Mouse (Mus musculus): ENCODE results near the gene Kcnk5. TPM values are rescaled to one million over a fixed set of nuclear protein-coding genes. Genes with fewer than 3 reads are reported as not detected.

Kcnk5 gene
- polyA plus RNA-seq, 1 experiment from 2014 or later: 7.6 TPM

DNA sequence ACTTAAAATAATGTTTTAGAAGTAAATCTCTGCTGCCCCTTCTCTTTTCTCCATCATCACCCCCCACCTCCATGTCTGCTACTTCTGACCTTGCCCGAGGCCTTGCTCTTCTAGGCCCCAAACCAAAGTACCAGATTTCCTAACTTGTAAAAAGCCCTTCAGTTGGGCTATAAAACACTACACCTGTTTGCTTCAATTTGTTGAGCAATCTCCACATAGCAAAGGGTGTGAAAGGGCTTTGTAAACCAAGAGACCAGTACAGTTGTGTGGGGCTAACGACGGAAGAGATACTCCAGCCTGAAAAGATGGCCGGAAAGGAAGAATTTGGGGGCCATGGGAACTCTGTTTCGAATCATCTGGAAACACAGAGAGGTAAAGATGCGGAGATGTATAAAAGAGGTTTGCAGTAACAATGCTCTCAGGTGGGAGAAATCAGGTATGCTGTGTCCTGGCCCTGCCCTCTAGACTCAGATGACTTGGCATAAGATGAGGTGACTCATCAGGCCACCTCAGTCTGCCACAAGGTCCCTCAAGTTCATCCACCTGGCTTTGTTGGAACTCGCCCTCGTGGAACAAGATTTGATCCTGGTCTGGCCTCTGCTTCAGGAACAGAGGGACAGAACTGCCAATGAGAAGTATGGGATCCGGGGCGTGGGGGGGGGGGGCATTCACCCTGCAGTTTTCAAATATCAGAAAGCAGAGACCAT, 46.5 kb downstream of the Kcnk5 start:
- no peaks in the 10 kb centered on the region for H3K4me1 ChIP-seq
- H3K9ac ChIP-seq: no peak overlapping the region
- no peaks in the 10 kb centered on the region for H3K9me3 ChIP-seq
- H3K4me3 ChIP-seq (replicated peaks): no peak overlapping the region
- no peak overlapping the region for H3K27ac ChIP-seq
- ATAC-seq (ENCODE audit: insufficient read depth, low FRiP score, low read depth): no peak
- no peaks in the 10 kb centered on the region for H3K27me3 ChIP-seq (replicated peaks)
- 77% methylated on average over 10 of the region's 10 CpGs for WGBS
- no peak overlapping the region for H3K4me2 ChIP-seq
- H3K36me3 ChIP-seq: no peaks in the 10 kb centered on the region

DNA sequence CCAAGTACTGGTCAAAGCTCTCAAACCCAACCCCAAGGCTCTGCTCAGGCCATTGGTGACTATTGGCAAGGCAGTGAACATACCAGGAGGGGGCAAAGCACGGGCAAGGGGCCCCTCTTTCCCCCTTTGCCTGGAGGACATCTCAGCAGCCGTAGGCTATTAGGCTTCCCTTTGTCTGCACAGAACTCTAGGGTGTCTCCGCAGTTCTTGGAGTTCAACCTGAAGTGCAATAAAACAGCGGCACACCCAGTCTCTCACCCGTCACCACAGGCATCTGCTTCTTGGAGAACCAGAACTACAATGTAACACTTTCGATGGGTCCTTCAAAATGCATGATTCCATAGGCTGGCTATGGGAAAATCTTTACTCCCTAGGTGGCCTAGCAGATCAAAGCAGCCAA, 53.4 kb downstream of the Kcnk5 start:
- H3K4me3 ChIP-seq (replicated peaks): no peak overlapping the region
- WGBS: 76% methylated on average over 6 of the region's 6 CpGs
- H3K4me2 ChIP-seq: no peak overlapping the region
- ATAC-seq (ENCODE audit: insufficient read depth, low FRiP score, low read depth): no peak
- no peaks in the 10 kb centered on the region for H3K36me3 ChIP-seq
- H3K4me1 ChIP-seq: no peaks in the 10 kb centered on the region
- no peak overlapping the region for H3K9ac ChIP-seq
- H3K9me3 ChIP-seq: no peaks in the 10 kb centered on the region
- no peaks in the 10 kb centered on the region for H3K27me3 ChIP-seq (replicated peaks)
- H3K27ac ChIP-seq: no peak overlapping the region

DNA sequence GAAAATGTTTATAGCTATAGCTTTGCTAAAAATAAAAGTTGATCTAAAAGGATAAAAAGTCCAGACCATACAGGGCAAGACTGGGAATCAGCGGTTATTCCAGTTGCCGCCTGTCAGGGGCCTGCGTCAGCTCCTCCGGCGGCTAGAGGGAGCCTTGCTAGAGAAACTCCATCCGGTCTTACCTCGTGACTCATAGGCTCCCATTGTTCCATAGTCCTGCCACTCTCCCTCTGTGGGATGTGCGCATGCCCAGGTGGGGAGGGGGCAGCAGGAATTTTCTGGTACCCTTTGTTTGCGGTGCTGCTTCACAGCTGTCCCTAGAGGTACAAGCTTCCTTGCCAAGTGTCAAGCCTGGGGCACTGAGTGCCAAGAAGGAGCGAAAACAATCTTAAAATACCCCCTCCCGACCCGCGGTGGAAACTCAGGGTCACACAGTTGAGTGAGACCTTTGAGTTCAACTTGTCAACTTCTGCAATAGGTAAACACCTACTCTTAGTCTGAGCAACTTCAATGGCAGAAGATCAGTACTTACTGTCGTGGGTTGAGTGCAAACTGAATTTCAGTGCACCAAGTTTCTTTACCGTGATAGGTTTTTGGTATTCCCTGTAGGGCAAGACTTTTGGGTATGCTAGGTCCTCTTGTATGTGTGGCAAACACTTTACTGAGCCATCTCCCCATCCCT, 54.1 kb downstream of the Kcnk5 start:
- no peak overlapping the region for H3K4me3 ChIP-seq (replicated peaks)
- H3K4me1 ChIP-seq: no peaks in the 10 kb centered on the region
- no peaks in the 10 kb centered on the region for H3K9me3 ChIP-seq
- no peak for ATAC-seq (ENCODE audit: insufficient read depth, low FRiP score, low read depth)
- no peaks in the 10 kb centered on the region for H3K36me3 ChIP-seq
- H3K9ac ChIP-seq: no peak overlapping the region
- no peak overlapping the region for H3K27ac ChIP-seq
- H3K4me2 ChIP-seq: no peak overlapping the region
- 73% methylated on average over 15 of the region's 15 CpGs for WGBS
- H3K27me3 ChIP-seq (replicated peaks): no peaks in the 10 kb centered on the region

- ATAC-seq (ENCODE audit: insufficient read depth, low FRiP score, low read depth): no peak
- no peaks in the 10 kb centered on the region for H3K36me3 ChIP-seq
- H3K27ac ChIP-seq: no peak overlapping the region
- no peak overlapping the region for H3K4me3 ChIP-seq (replicated peaks)
- H3K4me1 ChIP-seq: no peaks in the 10 kb centered on the region
- WGBS: 67% methylated on average over 5 of the region's 5 CpGs
- no peak overlapping the region for H3K4me2 ChIP-seq
- no peaks in the 10 kb centered on the region for H3K9me3 ChIP-seq
- no peak overlapping the region for H3K9ac ChIP-seq
- H3K27me3 ChIP-seq (replicated peaks): no peaks in the 10 kb centered on the region
Observed at GRCm38 (mm10) chr14:20120868-20121267, 60.7 kb downstream of the Kcnk5 start.

GRCm38 (mm10) chr14:20120012-20120411, 61.6 kb downstream of the Kcnk5 start:
- Histone ChIP-seq H3K4me1 (no peaks in the 10 kb centered on the region), H3K9ac (no peak overlapping the region), H3K9me3 (no peaks in the 10 kb centered on the region), H3K4me3 (replicated peaks) (no peak overlapping the region), H3K36me3 (no peaks in the 10 kb centered on the region), H3K27me3 (replicated peaks) (no peaks in the 10 kb centered on the region), H3K4me2 (no peak overlapping the region), H3K27ac (no peak overlapping the region)
- no peak for ATAC-seq (ENCODE audit: insufficient read depth, low FRiP score, low read depth)
- WGBS: 93% methylated on average over 11 of the region's 11 CpGs

- no peak overlapping the region for H3K9ac ChIP-seq
- H3K27ac ChIP-seq: no peak overlapping the region
- 43% methylated on average over 9 of the region's 9 CpGs for whole genome bisulfite sequencing
- no peaks in the 10 kb centered on the region for H3K4me1 ChIP-seq
- no peak for ATAC-seq (ENCODE audit: insufficient read depth, low FRiP score, low read depth)
- H3K27me3 ChIP-seq (replicated peaks): no peaks in the 10 kb centered on the region
- no peak overlapping the region for H3K4me2 ChIP-seq
- H3K4me3 ChIP-seq (replicated peaks): no peak overlapping the region
- no peaks in the 10 kb centered on the region for H3K36me3 ChIP-seq
- no peaks in the 10 kb centered on the region for H3K9me3 ChIP-seq
Observed at GRCm38 (mm10) chr14:20116149-20116605, 65.4 kb downstream of the Kcnk5 start.

- Histone ChIP-seq H3K27me3 (replicated peaks) (no peaks in the 10 kb centered on the region), H3K27ac (no peak overlapping the region), H3K9ac (no peak overlapping the region), H3K36me3 (no peaks in the 10 kb centered on the region), H3K4me1 (no peaks in the 10 kb centered on the region), H3K4me2 (no peak overlapping the region), H3K9me3 (no peaks in the 10 kb centered on the region), H3K4me3 (replicated peaks) (no peak overlapping the region)
- WGBS: 85% methylated on average over 6 of the region's 6 CpGs
- ATAC-seq (ENCODE audit: insufficient read depth, low FRiP score, low read depth): no peak
Observed at GRCm38 (mm10) chr14:20114951-20115350, 66.7 kb downstream of the Kcnk5 start.

DNA sequence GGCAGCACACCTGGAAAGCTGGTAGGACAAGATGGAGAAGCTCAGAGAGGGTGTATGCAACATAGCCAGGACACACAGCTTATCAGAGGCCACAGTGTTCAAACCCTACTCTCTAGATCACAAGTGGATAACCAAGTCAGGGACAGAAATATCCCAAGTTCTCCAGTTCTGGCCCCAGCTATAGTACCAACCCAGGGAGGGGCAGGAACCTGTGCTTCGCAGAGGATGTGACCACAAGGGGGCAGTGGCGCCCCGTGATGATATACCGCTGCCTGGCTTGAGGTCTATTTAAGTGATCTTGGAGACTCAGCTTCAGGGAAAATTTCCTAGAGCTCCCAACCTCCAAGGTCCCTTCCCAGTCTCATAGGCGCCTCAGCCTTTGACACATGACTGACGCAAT, 67.6 kb downstream of the Kcnk5 start:
- peak; percentile 69; the same call in 1 of the 2 replicates for ATAC-seq (ENCODE audit: insufficient read depth, low FRiP score, low read depth)
- 2% methylated on average over 6 of the region's 6 CpGs for WGBS
- Histone ChIP-seq H3K27me3 (replicated peaks) (no peaks in the 10 kb centered on the region), H3K9me3 (no peaks in the 10 kb centered on the region), H3K27ac (no peak overlapping the region), H3K4me2 (no peak overlapping the region), H3K9ac (no peak overlapping the region), H3K4me3 (replicated peaks) (no peak overlapping the region), H3K36me3 (no peaks in the 10 kb centered on the region), H3K4me1 (no peaks in the 10 kb centered on the region)

DNA sequence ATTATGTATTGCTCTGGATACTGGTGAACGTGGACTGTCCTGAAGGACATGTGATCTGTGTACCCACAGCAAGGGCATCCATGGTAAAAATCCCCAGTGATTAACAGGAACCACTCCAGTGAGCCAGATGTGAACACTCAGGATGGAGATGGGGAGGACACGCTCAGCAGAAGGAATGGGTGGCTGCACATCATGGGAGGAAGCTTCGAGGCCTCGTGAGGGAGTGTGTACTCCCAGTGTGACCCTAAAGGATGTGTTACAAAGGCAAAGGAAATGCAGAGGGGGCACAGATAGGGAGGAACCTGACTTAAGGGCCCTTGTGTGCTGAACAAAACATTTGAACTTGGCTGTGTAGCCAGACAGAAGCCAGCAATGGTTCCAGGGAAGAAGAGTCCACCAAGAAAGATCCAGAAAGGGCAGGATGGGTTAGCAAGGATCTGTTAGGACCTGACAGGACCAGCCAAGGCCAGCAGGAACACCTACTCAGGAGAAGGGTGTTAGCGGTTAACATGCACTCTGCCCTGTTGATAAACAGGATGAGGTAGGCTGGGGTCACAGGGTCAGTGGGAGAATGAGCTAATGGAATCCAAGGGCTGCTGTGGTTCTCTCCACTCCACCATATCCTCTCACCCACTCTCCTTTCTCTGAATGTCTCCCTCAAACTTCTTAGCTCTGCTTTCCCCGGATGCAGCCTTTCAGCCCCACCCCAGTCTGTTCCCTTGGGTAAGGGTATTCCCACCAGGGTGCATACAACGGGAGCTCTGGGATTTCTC, 68.2 kb downstream of the Kcnk5 start:
- no peaks in the 10 kb centered on the region for H3K27me3 ChIP-seq (replicated peaks)
- H3K4me3 ChIP-seq (replicated peaks): no peak overlapping the region
- H3K9me3 ChIP-seq: no peaks in the 10 kb centered on the region
- 53% methylated on average over 7 of the region's 7 CpGs for WGBS
- no peaks in the 10 kb centered on the region for H3K36me3 ChIP-seq
- H3K4me2 ChIP-seq: no peak overlapping the region
- no peaks in the 10 kb centered on the region for H3K4me1 ChIP-seq
- no peak overlapping the region for H3K9ac ChIP-seq
- H3K27ac ChIP-seq: no peak overlapping the region
- ATAC-seq (ENCODE audit: insufficient read depth, low FRiP score, low read depth): peak; percentile 17

GRCm38 (mm10) chr14:20112218-20112617, 69.4 kb downstream of the Kcnk5 start:
- Histone ChIP-seq H3K9ac (no peak overlapping the region), H3K4me3 (replicated peaks) (no peak overlapping the region), H3K9me3 (no peaks in the 10 kb centered on the region), H3K27me3 (replicated peaks) (no peaks in the 10 kb centered on the region), H3K4me1 (no peaks in the 10 kb centered on the region), H3K36me3 (no peaks in the 10 kb centered on the region), H3K27ac (no peak overlapping the region), H3K4me2 (no peak overlapping the region)
- ATAC-seq (ENCODE audit: insufficient read depth, low FRiP score, low read depth): no peak
- 76% methylated on average over 3 of the region's 3 CpGs for WGBS

DNA sequence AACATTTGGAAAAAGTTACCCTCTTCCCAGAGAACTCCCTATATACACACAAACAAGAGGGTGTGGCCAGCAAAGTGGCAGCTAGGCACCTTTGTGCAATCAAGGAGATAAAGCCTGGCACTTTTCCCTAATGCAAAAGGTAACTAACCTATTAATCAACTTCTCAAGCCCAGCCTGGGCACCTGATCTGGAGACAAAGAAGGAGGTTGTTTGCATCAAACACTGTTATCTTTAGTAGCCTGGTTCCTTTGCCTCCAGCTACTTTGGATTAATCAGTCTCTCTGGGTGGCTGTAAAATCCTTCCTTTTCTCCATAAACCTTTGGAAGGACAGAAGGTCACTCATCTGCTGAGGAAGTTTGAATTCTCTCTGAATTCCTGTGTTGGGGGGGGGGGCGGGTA, 70.7 kb downstream of the Kcnk5 start:
- no peak overlapping the region for H3K4me2 ChIP-seq
- H3K27me3 ChIP-seq (replicated peaks): no peaks in the 10 kb centered on the region
- no peaks in the 10 kb centered on the region for H3K4me1 ChIP-seq
- no peak overlapping the region for H3K27ac ChIP-seq
- H3K36me3 ChIP-seq: no peaks in the 10 kb centered on the region
- H3K4me3 ChIP-seq (replicated peaks): no peak overlapping the region
- WGBS: 64% methylated on average over 1 of the region's 1 CpGs
- ATAC-seq (ENCODE audit: insufficient read depth, low FRiP score, low read depth): 0 out of 2 replicates have a peak, but pooled peaks have one; percentile 60
- H3K9ac ChIP-seq: no peak overlapping the region
- no peaks in the 10 kb centered on the region for H3K9me3 ChIP-seq

GRCm38 (mm10) chr14:20106271-20106670, 75.3 kb downstream of the Kcnk5 start:
- H3K27me3 ChIP-seq (replicated peaks): no peaks in the 10 kb centered on the region
- H3K9me3 ChIP-seq: no peaks in the 10 kb centered on the region
- H3K36me3 ChIP-seq: no peaks in the 10 kb centered on the region
- H3K9ac ChIP-seq: no peak overlapping the region
- H3K4me1 ChIP-seq: no peaks in the 10 kb centered on the region
- no peak overlapping the region for H3K27ac ChIP-seq
- no peak for ATAC-seq (ENCODE audit: insufficient read depth, low FRiP score, low read depth)
- H3K4me3 ChIP-seq (replicated peaks): no peak overlapping the region
- no peak overlapping the region for H3K4me2 ChIP-seq
- 51% methylated on average over 6 of the region's 6 CpGs for WGBS
